Mouse (Mus musculus) retina, postnatal 1 day (tissue): ENCODE measurements around the gene Axl.

Experiments
- DNase-seq: peaks from one replicate; pipeline ENCODE4 v3.0.0-alpha.2; 2012

Axl gene

GRCm38 (mm10) chr7:25709961-25710360 is 78.5 kb downstream of the Axl start:
- peak; percentile 37 for DNase-seq

DNA sequence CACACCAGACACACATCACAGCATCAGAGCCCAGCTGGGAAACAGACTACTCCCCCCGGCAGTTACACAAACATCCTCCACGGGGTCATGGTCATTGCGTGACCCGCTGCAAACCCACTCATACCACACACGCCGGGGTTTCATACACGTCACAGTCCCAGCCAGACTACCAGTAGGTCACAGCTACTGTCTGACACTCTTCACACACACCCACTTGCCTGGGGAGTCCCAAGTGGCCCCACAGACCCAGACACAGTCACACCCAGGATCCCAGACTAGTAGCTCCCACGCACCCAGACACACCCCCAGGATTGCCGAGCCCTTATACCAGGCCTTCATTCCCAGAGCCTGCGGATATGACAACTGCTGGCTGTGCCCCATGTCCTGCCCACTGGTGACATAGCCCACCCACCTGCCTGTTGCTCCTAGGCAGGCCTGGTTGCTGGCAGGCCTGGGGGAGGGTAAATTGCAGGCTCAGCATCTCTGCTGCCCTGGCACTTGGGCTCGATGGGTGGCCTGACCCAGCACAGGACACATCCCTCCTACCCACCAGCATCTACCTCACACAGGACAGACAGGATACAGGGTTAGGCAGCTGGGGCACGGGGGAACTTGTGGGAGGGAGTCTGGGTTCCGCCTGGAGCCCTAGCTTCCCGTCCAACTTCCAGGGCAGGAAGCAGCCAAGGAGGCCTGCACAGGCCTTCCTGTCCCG is 80.8 kb downstream of the Axl start:
- no peak for DNase-seq
